Mouse (Mus musculus) midbrain, postnatal 0 days (tissue): ENCODE data around the gene Limch1. TPM values are rescaled to one million over a fixed set of nuclear protein-coding genes. Genes with fewer than 3 reads are reported as not detected.

Source experiments
- ATAC-seq: fragments of 200-750 bp; cut with Nextera tagmentation; 2 replicates; pipeline ENCODE4 v1.8.0; 2017; ENCODE audit warnings: moderate number of reproducible peaks, mild to moderate bottlenecking, moderate TSS enrichment, moderate library complexity; ENCODE audit not compliant: low FRiP score
- DNase-seq: peaks from one replicate; pipeline ENCODE4 v3.0.0-alpha.2; 2015; ENCODE audit warnings: low spot score
- H3K27ac ChIP-seq: fragments of 300-500 bp; sonication (generic); 2 replicates; pipeline ENCODE4 v1.5.1; 2014; ENCODE audit warnings: low read depth, mild to moderate bottlenecking, low read length, mixed read lengths
- H3K27me3 ChIP-seq: fragments of 300-500 bp; sonication (generic); 2 replicates; pipeline ENCODE4 v1.6.1; 2014; ENCODE audit warnings: low read length, control low read depth, mixed read lengths; ENCODE audit not compliant: insufficient read depth
- H3K36me3 ChIP-seq: fragments of 300-500 bp; sonication (generic); 2 replicates; pipeline ENCODE4 v1.6.1; 2014; ENCODE audit warnings: low read length, control low read depth, mixed read lengths; ENCODE audit not compliant: insufficient read depth
- H3K4me1 ChIP-seq: fragments of 300-500 bp; sonication (generic); 2 replicates; pipeline ENCODE4 v1.6.1; 2014; ENCODE audit warnings: mild to moderate bottlenecking, control low read depth, antibody characterized with exemption, low read length, mixed read lengths; ENCODE audit not compliant: insufficient read depth
- H3K4me2 ChIP-seq: fragments of 300-500 bp; sonication (generic); 2 replicates; pipeline ENCODE4 v1.6.1; 2014; ENCODE audit warnings: low read depth, mild to moderate bottlenecking, low read length, mixed read lengths; ENCODE audit not compliant: poor library complexity, severe bottlenecking
- H3K4me3 ChIP-seq: fragments of 300-500 bp; sonication (generic); 2 replicates; pipeline ENCODE4 v1.5.1; 2014; ENCODE audit warnings: low read depth, mild to moderate bottlenecking, low read length, moderate library complexity
- H3K9ac ChIP-seq: fragments of 300-500 bp; sonication (generic); replicated peaks from 2 replicates; pipeline ENCODE4 v1.6.1; 2014; ENCODE audit warnings: mild to moderate bottlenecking, low read length, moderate library complexity, mixed read lengths; ENCODE audit not compliant: poor library complexity, severe bottlenecking
- H3K9me3 ChIP-seq: fragments of 300-500 bp; sonication (generic); 2 replicates; pipeline ENCODE4 v1.6.1; 2016; ENCODE audit warnings: low read length, control low read depth
- CTCF ChIP-seq: IDR thresholded peaks from 2 replicates; pipeline ENCODE4 v1.5.1; 2016; ENCODE audit warnings: antibody characterized with exemption, mild to moderate bottlenecking
- WGBS: fragments of 180-500 bp; shearing (Covaris S2); extraction: QIAGEN DNeasy Blood & Tissue Kit; methylation state at CpG from one replicate; pipeline ENCODE4 v1.1.7; 2014; 5-methylcytosine and 5-hydroxymethylcytosine counted together
- polyA plus RNA-seq: library from polyadenylated mRNA; unstranded; fragments of >200 nt; fragmentation: Nextera tagmentation; extraction: Ambion mirVana; gene quantifications from 2 replicates; pipeline ENCODE4 v1.2.1, GENCODE M21; 2015
- total RNA-seq: library from RNA; depleted of rRNA; stranded (reverse); fragments of >200 nt; gene quantifications from 2 replicates; pipeline ENCODE4 v1.2.3, GENCODE M21; 2014

Limch1 gene
- total and polyA plus RNA-seq, 2 experiments from 2014 or later, result 46.6 to 119 TPM

DNA sequence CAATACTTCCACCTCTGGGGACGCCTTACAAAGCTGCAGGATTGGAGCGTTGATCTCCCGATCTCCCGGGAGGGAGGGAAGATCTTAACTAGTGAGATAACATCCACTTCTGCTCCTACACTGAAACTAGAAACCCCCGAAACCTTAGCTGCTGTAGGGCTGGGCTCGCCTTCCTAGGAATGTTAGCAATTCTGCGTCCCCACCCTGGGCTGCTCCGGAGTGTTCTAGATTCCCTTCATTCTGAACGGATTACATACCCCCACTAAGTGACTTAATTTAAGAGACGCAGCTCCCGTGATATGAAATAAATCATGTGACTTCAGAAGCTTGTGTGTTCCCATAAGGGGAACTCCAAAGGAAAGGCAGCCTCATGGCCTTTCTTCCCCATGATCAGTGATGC, 259.0 kb downstream of the Limch1 start:
- no peak for DNase-seq
- H3K9me3 ChIP-seq, result no peaks in the 10 kb centered on the region
- no peak overlapping the region for H3K27ac ChIP-seq
- no peak overlapping the region for H3K9ac ChIP-seq
- H3K27me3 ChIP-seq, result no peaks in the 10 kb centered on the region
- H3K36me3 ChIP-seq, result peaks cover 8% of the 10 kb centered on the region; the same call in 1 of the 2 replicates
- TF ChIP-seq CTCF, result no peak
- WGBS, result 78% methylated on average over 11 of the region's 11 CpGs
- no peaks in the 10 kb centered on the region for H3K4me1 ChIP-seq
- H3K4me3 ChIP-seq, result no peak overlapping the region
- no peak for ATAC-seq
- H3K4me2 ChIP-seq, result no peak overlapping the region

DNA sequence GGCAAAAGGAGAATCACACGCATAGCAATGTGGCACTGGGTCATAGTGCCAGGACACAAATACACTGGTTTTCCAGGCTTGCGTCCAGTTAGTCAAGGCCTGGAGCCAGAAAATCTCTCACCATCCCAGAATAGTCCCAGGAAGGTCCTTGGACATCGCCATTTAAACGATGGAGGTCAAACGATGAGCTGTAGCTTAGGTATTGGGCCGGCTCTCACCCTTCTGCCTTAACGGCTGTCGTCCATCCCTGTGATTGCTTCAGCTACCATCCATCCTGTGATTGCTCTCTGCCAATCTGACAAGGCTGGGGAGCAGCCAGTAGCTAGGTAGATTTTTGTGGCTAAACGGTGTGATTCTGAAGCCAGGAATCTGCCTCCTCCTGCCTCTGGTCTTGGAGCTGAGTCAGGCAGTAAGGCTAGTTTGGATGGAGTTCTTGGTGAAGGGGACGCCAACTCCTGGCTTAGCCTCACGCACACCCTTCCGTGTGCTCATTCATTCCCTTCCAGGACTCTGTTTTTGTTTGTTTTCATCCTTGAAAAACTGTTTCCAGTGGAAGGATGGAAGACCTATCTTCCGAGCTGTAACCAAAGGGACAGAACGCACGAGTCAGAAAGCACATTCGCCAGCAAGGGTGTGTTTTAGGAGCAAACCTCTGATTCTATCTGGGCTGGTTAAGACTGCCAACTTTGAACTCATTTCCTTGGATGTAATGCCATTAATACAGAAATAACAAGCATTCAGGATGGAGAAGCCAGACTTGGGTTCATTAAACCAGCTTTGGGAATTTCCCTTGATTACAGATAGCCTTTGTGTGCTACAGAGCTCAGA, 265.6 kb downstream of the Limch1 start:
- Histone ChIP-seq H3K27me3 (no peaks in the 10 kb centered on the region), H3K9ac (no peak overlapping the region), H3K9me3 (no peaks in the 10 kb centered on the region), H3K4me2 (no peak overlapping the region), H3K4me1 (no peaks in the 10 kb centered on the region), H3K4me3 (no peak overlapping the region), H3K27ac (0 out of 2 replicates have a peak overlapping the region, but pooled peaks have one; percentile 26), H3K36me3 (0 out of 2 replicates have a peak, but pooled peaks cover 3% of the 10 kb centered on the region)
- ATAC-seq (no peak), DNase-seq (peak; percentile 67)
- no peak for TF ChIP-seq CTCF
- WGBS, result 86% methylated on average over 16 of the region's 16 CpGs

DNA sequence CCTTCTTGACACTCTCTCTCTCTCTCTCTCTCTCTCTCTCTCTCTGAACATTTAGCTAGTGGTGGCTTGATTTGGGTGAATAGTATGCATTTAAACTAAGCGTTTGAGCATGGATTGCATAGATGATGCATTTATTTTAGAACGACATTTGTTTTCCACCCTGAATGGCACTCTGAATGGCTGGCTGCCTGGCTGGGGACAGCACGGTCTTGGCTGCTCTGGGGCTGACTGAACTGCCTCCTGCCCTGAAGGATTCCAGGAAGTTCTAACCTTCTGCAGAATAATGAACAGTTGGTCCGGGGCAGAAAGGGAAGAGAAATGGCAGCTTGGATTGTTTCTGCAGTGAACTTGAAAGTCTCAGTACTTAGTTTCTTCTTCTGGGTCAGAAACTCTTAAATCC, 266.4 kb downstream of the Limch1 start:
- no peak for ATAC-seq
- WGBS, result 76% methylated on average over 4 of the region's 4 CpGs
- TF ChIP-seq CTCF, result no peak
- no peak overlapping the region for H3K4me3 ChIP-seq
- no peak for DNase-seq
- H3K9me3 ChIP-seq, result no peaks in the 10 kb centered on the region
- no peak overlapping the region for H3K9ac ChIP-seq
- no peak overlapping the region for H3K4me2 ChIP-seq
- H3K4me1 ChIP-seq, result no peaks in the 10 kb centered on the region
- no peak overlapping the region for H3K27ac ChIP-seq
- 0 out of 2 replicates have a peak, but pooled peaks cover 3% of the 10 kb centered on the region for H3K36me3 ChIP-seq
- H3K27me3 ChIP-seq, result no peaks in the 10 kb centered on the region

DNA sequence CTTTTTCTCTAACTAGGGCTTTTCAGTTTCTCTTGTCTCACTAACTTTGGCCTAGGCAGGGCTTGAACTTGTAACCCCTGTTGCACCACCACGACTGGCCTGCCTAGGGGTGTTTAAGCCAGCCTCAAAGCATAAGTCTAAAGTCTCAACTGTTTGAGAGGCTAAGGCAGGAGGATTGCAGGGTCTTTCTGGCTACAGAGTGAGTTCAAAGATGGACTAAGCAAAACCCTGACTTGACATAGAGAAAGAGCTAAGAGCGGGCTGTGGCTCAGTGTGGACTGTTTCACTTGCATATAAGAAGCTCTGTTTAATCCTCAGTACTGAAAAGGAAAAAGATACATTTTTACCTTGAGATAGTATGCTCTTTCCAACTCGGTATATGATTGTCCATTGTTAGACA, 268.3 kb downstream of the Limch1 start:
- no peak for ATAC-seq
- no peak overlapping the region for H3K27ac ChIP-seq
- no peak for DNase-seq
- H3K4me2 ChIP-seq, result no peak overlapping the region
- H3K9ac ChIP-seq, result no peak overlapping the region
- no peaks in the 10 kb centered on the region for H3K9me3 ChIP-seq
- no peaks in the 10 kb centered on the region for H3K36me3 ChIP-seq
- H3K4me3 ChIP-seq, result no peak overlapping the region
- WGBS, result 86% methylated on average over 3 of the region's 3 CpGs
- no peak for TF ChIP-seq CTCF
- no peaks in the 10 kb centered on the region for H3K4me1 ChIP-seq
- H3K27me3 ChIP-seq, result no peaks in the 10 kb centered on the region

DNA sequence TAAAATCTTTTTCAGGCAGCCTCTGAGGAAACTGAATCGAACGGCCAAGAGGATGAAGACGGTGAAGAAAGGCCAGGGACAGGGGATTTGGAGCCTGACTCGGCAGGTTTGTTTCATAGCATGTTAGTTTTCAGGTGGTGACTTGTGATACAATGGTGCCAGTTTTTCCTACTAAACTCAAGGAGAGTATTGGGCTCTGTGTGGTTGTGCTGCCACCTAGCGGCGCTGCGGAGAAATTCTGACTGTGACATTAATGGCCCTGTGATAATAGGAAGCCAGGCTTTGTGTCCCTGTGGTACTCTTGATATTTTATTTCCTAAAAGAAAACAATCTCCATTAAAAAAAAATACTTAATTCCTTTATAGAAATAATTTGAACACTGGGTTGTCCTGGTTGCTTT, 270.8 kb downstream of the Limch1 start:
- Histone ChIP-seq H3K4me1 (no peaks in the 10 kb centered on the region), H3K36me3 (no peaks in the 10 kb centered on the region), H3K27me3 (no peaks in the 10 kb centered on the region), H3K9ac (no peak overlapping the region), H3K4me2 (no peak overlapping the region), H3K27ac (no peak overlapping the region), H3K9me3 (no peaks in the 10 kb centered on the region), H3K4me3 (no peak overlapping the region)
- ATAC-seq (peak; percentile 66; the same call in 1 of the 2 replicates), DNase-seq (peak; percentile 85)
- 5% methylated on average over 7 of the region's 7 CpGs for WGBS
- peak; percentile 96 for TF ChIP-seq CTCF

DNA sequence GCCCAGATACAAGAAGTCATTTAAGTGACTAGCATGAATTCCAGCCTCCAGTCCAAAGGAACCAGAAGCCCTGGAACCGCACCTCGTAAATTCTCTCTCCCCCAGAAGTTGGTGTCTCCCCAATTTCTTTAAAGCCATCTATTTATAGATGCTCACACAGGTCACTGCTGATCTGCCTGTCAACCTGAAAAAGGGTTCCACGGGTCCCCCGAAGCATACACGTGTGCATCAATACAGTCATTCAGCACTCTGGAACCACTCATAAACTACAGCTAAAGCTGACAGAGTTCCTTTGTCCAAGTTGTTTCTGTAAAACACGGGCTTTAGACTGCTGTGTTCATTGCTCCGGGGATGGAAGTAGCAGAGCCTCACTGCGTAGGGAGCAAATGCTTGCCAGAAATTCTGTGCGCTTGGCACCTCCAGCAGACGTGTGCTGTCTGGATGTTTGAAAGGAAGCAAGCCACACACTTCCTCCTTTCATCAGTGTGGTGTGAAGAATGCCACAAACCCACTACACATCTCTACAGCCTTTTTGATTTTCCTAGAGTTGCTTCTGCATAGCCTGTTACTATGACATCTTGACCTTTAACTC, 278.9 kb downstream of the Limch1 start:
- peak; percentile 53 for DNase-seq
- no peak for ATAC-seq
- 73% methylated on average over 10 of the region's 10 CpGs for WGBS
- Histone ChIP-seq H3K4me3 (no peak overlapping the region), H3K9me3 (no peaks in the 10 kb centered on the region), H3K9ac (no peak overlapping the region), H3K27me3 (no peaks in the 10 kb centered on the region), H3K36me3 (peaks cover 11% of the 10 kb centered on the region), H3K27ac (no peak overlapping the region), H3K4me2 (no peak overlapping the region), H3K4me1 (no peaks in the 10 kb centered on the region)
- TF ChIP-seq CTCF, result no peak
